ENCODE assay signal across 7 mouse cellular contexts in the genomic region with DNA sequence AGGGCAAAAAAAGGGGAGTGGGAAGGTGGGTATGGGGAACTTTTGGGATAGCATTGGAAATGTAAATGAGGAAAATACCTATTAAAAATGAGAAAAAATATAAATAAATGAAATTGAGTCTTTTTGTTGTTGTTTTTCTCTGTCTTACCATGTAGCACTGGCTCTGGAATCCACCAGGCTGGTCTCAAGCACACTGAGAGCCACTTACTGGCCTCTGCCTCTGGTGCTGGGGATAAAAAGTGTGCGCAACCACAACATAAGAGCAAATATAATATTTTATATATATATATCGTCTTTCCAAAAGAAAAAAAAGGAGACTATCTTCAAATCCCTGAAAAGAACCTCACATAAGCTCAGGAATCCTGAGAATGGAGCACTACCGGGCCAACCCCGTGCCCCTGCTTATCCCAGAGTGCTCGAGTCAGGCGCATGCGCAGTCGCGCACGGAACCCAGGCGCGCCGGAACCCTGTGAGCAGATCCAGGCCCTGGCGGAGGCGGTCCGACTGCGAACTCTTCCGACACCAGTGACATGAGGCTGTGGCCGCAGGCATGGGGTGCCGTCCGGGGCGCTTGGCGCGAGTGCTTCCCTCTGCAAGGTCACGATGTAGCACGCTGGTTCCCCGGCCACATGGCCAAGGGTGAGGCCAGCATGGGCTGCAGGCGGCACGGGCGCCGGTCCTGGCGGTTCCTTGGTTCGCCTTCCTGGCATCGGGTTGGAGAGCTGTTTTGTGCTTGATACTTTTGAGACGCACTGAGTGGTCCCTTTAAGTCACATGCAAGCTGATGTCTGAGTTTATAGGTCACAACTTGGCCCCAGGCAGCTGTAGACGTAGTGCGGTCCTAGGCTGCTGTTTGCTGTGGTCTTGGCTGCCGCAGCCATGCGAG. TPM values are rescaled to one million over a fixed set of nuclear protein-coding genes. Genes with fewer than 3 reads are reported as not detected.
A peak's percentile ranks its signal among the peaks of the same experiment; 100 is the strongest.
DNase-seq lines count a peak whose midpoint lies in the region; ATAC-seq lines count a peak whose summit lies in the region.

Mtg1 (plus strand) TSS at position 430 of the 886 bp plus-strand sequence.

- H3K9me3 ChIP-seq in embryonic facial prominence, embryonic 11.5 days (replicated peaks; ENCODE audit: control insufficient read depth, low read length): no peaks in the 10 kb centered on the region
- H3K9me3 ChIP-seq in limb, embryonic 11.5 days (ENCODE audit: control insufficient read depth, low read length): no peaks in the 10 kb centered on the region
- H3K9me3 ChIP-seq in midbrain, embryonic 14.5 days (ENCODE audit: control insufficient read depth, low read length): no peaks in the 10 kb centered on the region

- H3K36me3 ChIP-seq in embryonic facial prominence, embryonic 11.5 days (replicated peaks; ENCODE audit: control insufficient read depth, insufficient read depth, low read depth, low read length): no peaks in the 10 kb centered on the region
- no peaks in the 10 kb centered on the region for H3K36me3 ChIP-seq in limb, embryonic 11.5 days (ENCODE audit: control insufficient read depth, insufficient read depth, low read length)
- H3K36me3 ChIP-seq in midbrain, embryonic 14.5 days (ENCODE audit: control insufficient read depth, insufficient read depth, low read length): no peaks in the 10 kb centered on the region

- H3K9ac ChIP-seq in embryonic facial prominence, embryonic 11.5 days (replicated peaks; ENCODE audit: low read length): peak within 1 kb of the TSS; percentile 84
- H3K9ac ChIP-seq in limb, embryonic 11.5 days (ENCODE audit: low read length): peak within 1 kb of the TSS; percentile 80
- H3K9ac ChIP-seq in midbrain, embryonic 14.5 days (replicated peaks; ENCODE audit: low read length): peak within 1 kb of the TSS; percentile 78

- H3K27me3 ChIP-seq in embryonic facial prominence, embryonic 11.5 days (ENCODE audit: control insufficient read depth, insufficient read depth, low read length): no peaks in the 10 kb centered on the region
- no peaks in the 10 kb centered on the region for H3K27me3 ChIP-seq in limb, embryonic 11.5 days (ENCODE audit: control insufficient read depth, insufficient read depth, low read length)
- H3K27me3 ChIP-seq in midbrain, embryonic 14.5 days (ENCODE audit: control insufficient read depth, insufficient read depth, low read length): no peaks in the 10 kb centered on the region

- peak; percentile 97 for ATAC-seq in embryonic facial prominence, embryonic 11.5 days (replicated peaks; ENCODE audit: insufficient number of reproducible peaks, low FRiP score, low TSS enrichment, low read depth)
- peak; percentile 95 for ATAC-seq in limb, embryonic 11.5 days (ENCODE audit: insufficient number of reproducible peaks, low FRiP score, low TSS enrichment, low read depth)
- peak; percentile 97 for ATAC-seq in midbrain, embryonic 14.5 days (ENCODE audit: low FRiP score, low TSS enrichment)

- H3K27ac ChIP-seq in embryonic facial prominence, embryonic 11.5 days (replicated peaks; ENCODE audit: low read depth, low read length): peak within 1 kb of the TSS; percentile 25; the same call in 1 of the 2 replicates
- H3K27ac ChIP-seq in limb, embryonic 11.5 days (replicated peaks; ENCODE audit: low read depth, low read length): no peak within 1 kb of the TSS
- peak within 1 kb of the TSS; percentile 80 for H3K27ac ChIP-seq in midbrain, embryonic 14.5 days (replicated peaks; ENCODE audit: low read depth, low read length)

- H3K4me1 ChIP-seq in embryonic facial prominence, embryonic 11.5 days (ENCODE audit: control insufficient read depth, insufficient read depth, low read length): 0 out of 2 replicates have a peak, but pooled peaks cover 2% of the 10 kb centered on the region
- peaks cover 4% of the 10 kb centered on the region; the same call in 1 of the 2 replicates for H3K4me1 ChIP-seq in limb, embryonic 11.5 days (ENCODE audit: control insufficient read depth, insufficient read depth, low read length)
- 0 out of 2 replicates have a peak, but pooled peaks cover 4% of the 10 kb centered on the region for H3K4me1 ChIP-seq in midbrain, embryonic 14.5 days (ENCODE audit: control insufficient read depth, insufficient read depth, low read length)

- H3K4me2 ChIP-seq in embryonic facial prominence, embryonic 11.5 days (ENCODE audit: low read depth, low read length): peak within 1 kb of the TSS; percentile 84
- H3K4me2 ChIP-seq in limb, embryonic 11.5 days (ENCODE audit: low read depth, severe bottlenecking): peak within 1 kb of the TSS; percentile 85
- peak within 1 kb of the TSS; percentile 92 for H3K4me2 ChIP-seq in midbrain, embryonic 14.5 days (ENCODE audit: low read length)

- peak within 1 kb of the TSS; percentile 64 for H3K4me3 ChIP-seq in embryonic facial prominence, embryonic 11.5 days (ENCODE audit: low read depth, low read length)
- H3K4me3 ChIP-seq in limb, embryonic 11.5 days (ENCODE audit: low read depth, low read length): peak within 1 kb of the TSS; percentile 69
- H3K4me3 ChIP-seq in midbrain, embryonic 14.5 days (replicated peaks; ENCODE audit: low read depth, low read length): peak within 1 kb of the TSS; percentile 73

- DNase-seq in adrenal gland, postnatal 14 days: peak; percentile 97
- DNase-seq in embryonic facial prominence, embryonic 11.5 days (ENCODE audit: low spot score): peak; percentile 95
- DNase-seq in heart, adult 11 months: peak; percentile 99
- peak; percentile 98 for DNase-seq in kidney, adult 18-20 months
- DNase-seq in limb, embryonic 11.5 days (ENCODE audit: low spot score): peak; percentile 97
- peak; percentile 98 for DNase-seq in midbrain, embryonic 14.5 days
- peak; percentile 92 to 96 for DNase-seq in spleen, adult 18-20 months

- 2% methylated on average over 39 of the region's 39 CpGs for WGBS in embryonic facial prominence, embryonic 11.5 days
- WGBS in limb, embryonic 11.5 days: 2% methylated on average over 38 of the region's 39 CpGs
- WGBS in midbrain, embryonic 14.5 days: 1% methylated on average over 39 of the region's 39 CpGs

RNA-seq across cellular contexts. Expression of gene Mtg1, which starts in this region (rescaled TPM):
- total RNA-seq in adrenal gland, postnatal 14 days (2021): 41.3 and 48.7 TPM in 2 replicates
- polyA plus RNA-seq in embryonic facial prominence, embryonic 11.5 days (2014; fragmentation: Nextera tagmentation; extraction: Ambion mirVana): 22.5 and 23.1 TPM in 2 replicates
- 22.0 and 22.4 TPM in 2 replicates for polyA plus RNA-seq in limb, embryonic 11.5 days (2014; fragmentation: Nextera tagmentation; extraction: Ambion mirVana)
- 30.0 and 34.7 TPM in 2 replicates for polyA plus RNA-seq in midbrain, embryonic 14.5 days (2014; fragmentation: Nextera tagmentation; extraction: Ambion mirVana)
